Mouse (Mus musculus): ENCODE data around the gene Clvs2.

DNA sequence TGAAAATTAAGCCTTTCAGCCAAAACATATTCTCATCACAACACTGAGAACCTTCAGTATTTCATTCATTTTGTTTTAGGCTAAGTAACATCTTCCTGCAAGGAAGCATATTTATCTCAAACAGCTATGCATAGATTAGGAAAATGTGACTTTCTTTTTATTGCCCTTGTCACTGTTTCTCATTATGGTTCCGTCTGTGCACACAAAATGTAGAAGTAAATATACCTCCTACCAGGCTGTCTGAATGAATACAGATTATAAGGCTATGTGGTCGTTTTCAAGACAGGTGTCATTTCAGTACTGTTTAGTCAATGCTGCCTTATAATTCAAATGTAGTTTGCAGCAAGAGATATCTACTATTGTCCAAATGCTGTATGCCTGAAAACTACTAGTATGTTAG, 35.8 kb downstream of the Clvs2 start:
- TF ChIP-seq CTCF (IDR thresholded peaks at IDR 0.05; ENCODE audit: low read depth) (no peak), EP300 (optimal IDR thresholded peaks at IDR 0.05) (no peak)
